In the genomic region with DNA sequence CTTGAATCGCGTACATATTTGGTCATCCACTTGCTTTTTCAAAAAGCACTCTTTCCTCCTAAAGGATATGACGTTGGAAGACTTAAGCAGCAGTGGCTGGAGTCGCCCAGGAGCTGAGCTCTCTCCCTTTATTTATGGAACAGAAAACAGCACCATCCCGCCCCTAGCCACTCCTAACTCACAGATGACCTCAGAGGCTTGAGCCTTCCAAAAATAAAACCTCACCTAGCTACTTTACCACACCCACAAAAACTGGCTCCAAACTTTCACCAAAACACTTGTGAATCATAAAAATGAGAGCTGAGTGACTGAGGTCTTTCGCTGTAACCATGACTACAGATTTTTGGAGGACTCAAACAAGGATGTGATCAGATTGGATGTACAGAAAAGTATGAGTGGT, we compare ENCODE assay signal across 18 mouse cellular contexts. TPM values are rescaled to one million over a fixed set of nuclear protein-coding genes. Genes with fewer than 3 reads are reported as not detected.
DNase-seq lines count a peak whose midpoint lies in the region; ATAC-seq and TF ChIP-seq lines count a peak whose summit lies in the region.
"Had no signal": no experiment of that assay in that cellular context is flagged by ENCODE, and none has a peak within 500 bp of the region (broad histone marks: within the 10 kb centered on the region; RNA-seq: fewer than 3 reads in every experiment).

No protein-coding gene starts in this region.

- TF ChIP-seq CTCF in embryonic fibroblast, embryonic 13.5 days (IDR thresholded peaks at IDR 0.05; ENCODE audit: borderline replicate concordance, insufficient read depth, low read length) = no peak
- no peak for TF ChIP-seq CTCF in stomach, postnatal 0 days (IDR thresholded peaks at IDR 0.05; ENCODE audit: low read depth)

- TF ChIP-seq POLR2A in embryonic fibroblast, embryonic 13.5 days (IDR thresholded peaks at IDR 0.05; ENCODE audit: low read depth, low read length) = no peak

- intact Hi-C loops in gastrocnemius, postnatal 14 days (cut with DNase I; ENCODE audit: low total_unique reads) = no loop called here

- H3K4me1 ChIP-seq in liver, embryonic 11.5 days (replicated peaks; ENCODE audit: control insufficient read depth, insufficient read depth, low read length) = peaks cover 19% of the 10 kb centered on the region
- H3K4me1 ChIP-seq in embryonic fibroblast, embryonic 13.5 days (ENCODE audit: control insufficient read depth, insufficient read depth, low read length) = peaks cover 4% of the 10 kb centered on the region; the same call in 1 of the 2 replicates
- no peaks in the 10 kb centered on the region for H3K4me1 ChIP-seq in stomach, postnatal 0 days (replicated peaks; ENCODE audit: control insufficient read depth, insufficient read depth)
- H3K4me1 ChIP-seq: embryonic facial prominence, embryonic 13.5 days; forebrain, embryonic 15.5 days; hindbrain, embryonic 15.5 days; midbrain, embryonic 15.5 days; neural tube, embryonic 13.5 days had no signal

- WGBS in liver, embryonic 11.5 days = 68% methylated on average over 6 of the region's 6 CpGs
- 41% methylated on average over 6 of the region's 6 CpGs for WGBS in stomach, postnatal 0 days

- no peak overlapping the region for H3K9ac ChIP-seq in liver, embryonic 11.5 days (ENCODE audit: low read depth, low read length)
- no peak overlapping the region for H3K9ac ChIP-seq in stomach, postnatal 0 days (ENCODE audit: low read length)
- H3K9ac ChIP-seq: embryonic facial prominence, embryonic 13.5 days; forebrain, embryonic 15.5 days; hindbrain, embryonic 15.5 days; limb, embryonic 15.5 days; midbrain, embryonic 15.5 days; neural tube, embryonic 13.5 days had no signal

- H3K27me3 ChIP-seq in liver, embryonic 11.5 days (replicated peaks; ENCODE audit: control insufficient read depth, insufficient read depth, low read length) = no peaks in the 10 kb centered on the region
- no peaks in the 10 kb centered on the region for H3K27me3 ChIP-seq in stomach, postnatal 0 days (ENCODE audit: control insufficient read depth, insufficient read depth, low read length)
- H3K27me3 ChIP-seq: embryonic facial prominence, embryonic 13.5 days; forebrain, embryonic 15.5 days; hindbrain, embryonic 15.5 days; limb, embryonic 15.5 days; midbrain, embryonic 15.5 days; neural tube, embryonic 13.5 days had no signal

- no peaks in the 10 kb centered on the region for H3K9me3 ChIP-seq in liver, embryonic 11.5 days (ENCODE audit: control insufficient read depth, low read length)
- no peaks in the 10 kb centered on the region for H3K9me3 ChIP-seq in stomach, postnatal 0 days (ENCODE audit: control insufficient read depth, low read length)
- H3K9me3 ChIP-seq: embryonic facial prominence, embryonic 13.5 days; forebrain, embryonic 15.5 days; hindbrain, embryonic 15.5 days; limb, embryonic 15.5 days; midbrain, embryonic 15.5 days; neural tube, embryonic 13.5 days had no signal

- no peak for ATAC-seq in liver, embryonic 11.5 days (replicated peaks; ENCODE audit: low FRiP score)
- ATAC-seq in stomach, postnatal 0 days (ENCODE audit: low FRiP score, low TSS enrichment) = peak; percentile 44; the same call in 1 of the 2 replicates
- ATAC-seq: forebrain, embryonic 15.5 days; midbrain, embryonic 15.5 days had no signal

- H3K4me3 ChIP-seq in liver, embryonic 11.5 days (ENCODE audit: low read depth, low read length) = no peak overlapping the region
- no peak overlapping the region for H3K4me3 ChIP-seq in embryonic fibroblast, embryonic 13.5 days (ENCODE audit: insufficient read depth, low read length)
- no peak overlapping the region for H3K4me3 ChIP-seq in stomach, postnatal 0 days (ENCODE audit: low read depth, low read length)
- H3K4me3 ChIP-seq: embryonic facial prominence, embryonic 13.5 days; forebrain, embryonic 15.5 days; hindbrain, embryonic 15.5 days; limb, embryonic 15.5 days; midbrain, embryonic 15.5 days; neural tube, embryonic 13.5 days had no signal

- no peak for DNase-seq in liver, embryonic 11.5 days (ENCODE audit: low spot score)
- no peak for DNase-seq in liver
- peak; percentile 77 to 87 for DNase-seq in lung, adult 18-20 months
- no peak for DNase-seq in stomach, postnatal 0 days (ENCODE audit: low spot score)
- no peak for DNase-seq in cerebellum, postnatal 4 days (ENCODE audit: low spot score in 2 of 2)
- no peak for DNase-seq in right cerebral cortex, postnatal 4 days
- DNase-seq in gastrocnemius, postnatal 14 days = no peak
- DNase-seq: adrenal gland, postnatal 36 days; cerebellum, adult 9-11 months; kidney, adult 8-10 months; thymus, adult 18-20 months had no signal

- H3K36me3 ChIP-seq in liver, embryonic 11.5 days (ENCODE audit: control insufficient read depth, insufficient read depth, low read length) = no peaks in the 10 kb centered on the region
- H3K36me3 ChIP-seq in stomach, postnatal 0 days (ENCODE audit: control insufficient read depth, insufficient read depth, low read length) = no peaks in the 10 kb centered on the region
- H3K36me3 ChIP-seq: embryonic facial prominence, embryonic 13.5 days; forebrain, embryonic 15.5 days; hindbrain, embryonic 15.5 days; limb, embryonic 15.5 days; midbrain, embryonic 15.5 days; neural tube, embryonic 13.5 days had no signal

- peak overlapping the region; percentile 41; the same call in 1 of the 2 replicates for H3K4me2 ChIP-seq in liver, embryonic 11.5 days
- no peak overlapping the region for H3K4me2 ChIP-seq in stomach, postnatal 0 days (replicated peaks; ENCODE audit: low read depth)
- H3K4me2 ChIP-seq: embryonic facial prominence, embryonic 13.5 days; forebrain, embryonic 15.5 days; hindbrain, embryonic 15.5 days; limb, embryonic 15.5 days; midbrain, embryonic 15.5 days; neural tube, embryonic 13.5 days had no signal

- H3K27ac ChIP-seq in liver, embryonic 11.5 days (ENCODE audit: low read depth, low read length) = peak overlapping the region; percentile 63
- peak overlapping the region; percentile 65; the same call in 1 of the 2 replicates for H3K27ac ChIP-seq in embryonic fibroblast, embryonic 13.5 days (ENCODE audit: insufficient read depth, low read length)
- H3K27ac ChIP-seq in stomach, postnatal 0 days (replicated peaks) = no peak overlapping the region
- H3K27ac ChIP-seq: embryonic facial prominence, embryonic 13.5 days; forebrain, embryonic 15.5 days; hindbrain, embryonic 15.5 days; limb, embryonic 15.5 days; midbrain, embryonic 15.5 days; neural tube, embryonic 13.5 days had no signal

- TF ChIP-seq EP300 in stomach, postnatal 0 days (optimal IDR thresholded peaks at IDR 0.05) = no peak

RNA-seq across cellular contexts. Expression of a gene that starts 16.4 kb away (rescaled TPM):
- polyA plus RNA-seq in liver, embryonic 11.5 days (2014; fragmentation: Nextera tagmentation; extraction: Ambion mirVana) = 13.2 and 19.0 TPM in 2 replicates
- 7.8 and 10.4 TPM in 2 replicates for polyA plus RNA-seq in embryonic fibroblast, embryonic 13.5 days (2011; ENCODE audit: insufficient read length, low read depth, missing spikeins)
- polyA plus RNA-seq in stomach, postnatal 0 days (2015; fragmentation: Nextera tagmentation; extraction: Ambion mirVana) = 37.7 and 40.8 TPM in 2 replicates
- total RNA-seq in gastrocnemius, postnatal 14 days (2021) = 1 to 10 TPM; 7.6 to 9.9 TPM

Comparison
In these comparisons a context has a peak if more than half of its experiments do, and no peak if none do; other contexts are left out.
1. DNase-seq: peak in lung, adult 18-20 months (2 of 2); none in liver, embryonic 11.5 days (single experiment), liver (single experiment), stomach, postnatal 0 days (single experiment), cerebellum, postnatal 4 days (0 of 2), right cerebral cortex, postnatal 4 days (single experiment) and gastrocnemius, postnatal 14 days (single experiment).